Mouse (Mus musculus) inflammation-experienced regulatory T-cells, adult 16 weeks (primary cell): ENCODE measurements around the gene Npy5r. TPM values are rescaled to one million over a fixed set of nuclear protein-coding genes. Genes with fewer than 3 reads are reported as not detected.

ENCODE experiments used
- polyA plus RNA-seq: library from polyadenylated mRNA; unstranded; fragments of 100-300 nt; shearing (Covaris generic); gene quantifications from one replicate; pipeline ENCODE4 v1.2.1, GENCODE M21; 2017

Gene Npy5r
- polyA plus RNA-seq, result not detected

DNA sequence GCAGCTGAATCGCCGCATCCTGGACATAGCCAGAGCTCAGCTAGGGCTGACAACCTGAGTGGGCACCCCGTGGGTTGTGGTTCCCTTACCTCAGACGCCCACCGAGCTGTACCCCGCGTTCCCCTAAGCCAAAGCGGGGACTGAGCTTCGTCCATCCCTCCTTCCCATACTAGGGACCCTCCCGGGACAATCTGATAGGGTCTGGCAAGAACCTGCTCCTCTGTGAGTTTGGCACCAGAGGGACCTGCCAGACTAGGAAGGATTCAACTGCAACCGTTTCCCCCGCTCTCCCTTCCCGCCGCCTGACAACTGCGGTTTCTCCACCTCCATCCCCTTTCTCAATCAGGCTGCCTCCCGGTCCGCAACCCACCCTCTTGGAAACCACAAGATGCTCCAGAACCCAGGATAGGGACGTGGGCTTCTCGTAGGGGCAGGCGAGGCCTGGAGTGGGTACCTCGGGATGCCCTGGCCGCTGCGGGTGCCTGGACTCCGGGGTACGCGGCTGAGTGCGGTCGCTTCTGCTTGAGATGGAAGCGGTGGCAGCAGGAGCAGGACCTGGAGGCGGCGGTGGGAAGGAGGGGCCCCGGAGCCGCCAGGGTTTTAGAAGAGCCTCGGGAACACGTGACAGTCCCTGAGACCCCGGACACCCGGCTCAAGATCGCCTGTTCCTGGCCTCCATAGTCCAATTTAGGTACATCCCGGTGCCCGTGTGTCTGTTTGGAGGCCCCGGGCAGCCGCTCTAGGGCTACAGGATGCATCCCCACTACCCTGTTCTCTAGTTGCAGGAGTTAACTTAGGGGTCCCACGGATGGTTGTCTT lies at the start of gene Npy5r:
Gene Npy5r, minus strand, starts transcription at position 618 of the 819 bp plus-strand sequence.

GRCm38 (mm10) chr8:66696970-66697843 lies 9.3 kb upstream of the Npy5r start, which contains the start of gene Npy1r:
TSS of gene Npy1r (plus strand) at chr8:66697192.

Other genes with a start within 250 kb of the Npy5r start
- gene Tma16, start 201.6 kb downstream of the Npy5r start, polyA plus RNA-seq, result 13.1 TPM
- gene Tktl2, start 176.4 kb downstream of the Npy5r start, polyA plus RNA-seq, result 0.05 TPM
- not detected for gene Npy1r, start 9.1 kb upstream of the Npy5r start, polyA plus RNA-seq
- gene Naf1, start 172.1 kb upstream of the Npy5r start, polyA plus RNA-seq, result 0.59 TPM